Mouse (Mus musculus): ENCODE results near the gene Tex48. TPM values are rescaled to one million over a fixed set of nuclear protein-coding genes. Genes with fewer than 3 reads are reported as not detected.
A peak's percentile ranks its signal among the peaks of the same experiment; 100 is the strongest.

The Tex48 gene
- total RNA-seq, 2 experiments from 2014 or later: not detected

DNA sequence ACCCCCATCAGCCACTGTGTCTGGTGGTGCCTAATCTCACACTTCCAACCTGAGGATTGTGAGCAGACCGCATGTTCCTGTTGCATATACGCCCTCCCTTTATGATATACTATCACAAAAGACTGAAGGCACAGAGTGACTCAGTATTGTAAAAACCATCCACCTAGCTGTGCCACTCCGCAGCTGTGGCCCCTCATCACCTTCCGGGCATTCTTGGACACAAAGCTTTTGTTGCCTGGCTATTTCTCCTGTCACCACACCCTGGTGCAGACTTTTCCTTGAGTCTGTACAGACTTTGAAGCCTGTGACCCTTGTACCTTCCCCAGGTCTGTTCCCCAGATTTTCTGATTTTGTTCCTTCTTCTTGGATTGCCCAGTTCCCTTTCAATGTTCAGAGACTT, 26.2 kb downstream of the Tex48 start:
- no peak for ATAC-seq (replicated peaks; ENCODE audit: poor library complexity)

DNA sequence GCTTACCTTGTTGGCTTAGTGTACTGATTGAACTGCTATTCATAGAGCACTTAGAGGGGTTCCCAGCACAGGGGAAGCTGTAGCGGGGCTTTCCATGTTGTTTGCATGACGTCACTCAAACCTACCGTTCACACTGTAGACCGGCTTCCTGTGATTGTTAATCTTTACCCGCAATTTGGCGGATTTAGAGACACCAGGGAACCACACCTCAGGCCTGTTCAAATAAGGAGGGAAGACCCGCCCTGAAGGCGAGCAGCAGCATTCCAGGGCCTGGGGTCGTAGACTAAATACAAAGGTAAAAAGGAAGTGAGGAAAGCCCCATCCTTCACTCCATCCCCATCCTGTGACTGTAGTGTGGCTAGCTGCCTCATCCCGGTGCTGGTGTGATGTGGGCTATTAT, 27.0 kb downstream of the Tex48 start:
- ATAC-seq (replicated peaks; ENCODE audit: poor library complexity): no peak; the same call in 1 of the 2 replicates

DNA sequence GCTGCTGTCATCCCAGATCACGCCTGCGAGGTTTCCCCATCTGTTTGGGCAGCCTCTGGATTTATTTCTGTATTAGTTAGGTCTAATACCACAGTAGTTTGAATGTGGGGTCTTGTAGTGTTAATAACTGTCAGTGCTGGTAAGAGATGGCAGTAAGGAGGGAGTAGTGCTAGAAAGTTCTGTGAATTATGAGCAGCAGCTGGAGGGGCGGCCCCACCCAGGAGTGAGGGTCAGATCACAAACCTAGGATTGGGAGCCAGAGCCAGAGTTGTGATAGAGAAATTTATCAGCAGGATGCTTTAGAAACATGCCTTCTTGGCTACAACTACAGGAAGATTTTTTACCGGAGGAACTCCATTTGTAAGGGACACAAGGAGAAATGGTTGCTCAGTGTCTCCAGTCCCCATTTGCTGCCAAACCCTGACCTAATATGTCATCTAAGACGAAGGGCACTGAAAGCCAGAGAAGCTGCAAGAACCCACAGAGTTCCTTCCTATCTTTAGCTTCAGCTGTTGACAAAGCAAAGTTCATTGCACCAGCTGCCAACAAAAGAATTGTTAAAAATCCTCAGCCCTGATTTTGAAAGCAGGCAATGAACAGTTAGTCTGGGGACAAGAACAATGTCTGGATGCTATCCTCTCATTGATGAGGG, 27.6 kb downstream of the Tex48 start:
- no peak for ATAC-seq (replicated peaks; ENCODE audit: poor library complexity)

DNA sequence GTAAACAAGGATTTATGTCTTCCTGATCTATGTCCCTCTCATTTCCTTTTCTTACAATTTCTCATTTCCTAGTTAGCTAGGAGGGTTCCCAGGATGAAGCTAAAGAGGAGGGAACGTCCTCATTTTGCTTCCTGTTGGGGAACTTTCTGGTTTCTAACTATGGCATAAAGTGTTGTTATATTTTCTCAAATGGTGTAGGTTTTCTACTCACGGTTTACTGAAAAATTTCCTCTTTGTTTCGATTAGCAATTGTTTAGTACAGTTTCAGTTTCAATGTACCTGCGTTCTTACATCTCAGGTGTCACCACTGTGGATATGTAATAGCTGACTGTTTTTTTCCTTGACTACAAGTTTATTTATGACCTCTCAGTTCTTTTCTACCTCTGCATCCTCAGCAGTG, 31.7 kb downstream of the Tex48 start:
- ATAC-seq (replicated peaks; ENCODE audit: poor library complexity): peak; percentile 10; the same call in 1 of the 2 replicates

DNA sequence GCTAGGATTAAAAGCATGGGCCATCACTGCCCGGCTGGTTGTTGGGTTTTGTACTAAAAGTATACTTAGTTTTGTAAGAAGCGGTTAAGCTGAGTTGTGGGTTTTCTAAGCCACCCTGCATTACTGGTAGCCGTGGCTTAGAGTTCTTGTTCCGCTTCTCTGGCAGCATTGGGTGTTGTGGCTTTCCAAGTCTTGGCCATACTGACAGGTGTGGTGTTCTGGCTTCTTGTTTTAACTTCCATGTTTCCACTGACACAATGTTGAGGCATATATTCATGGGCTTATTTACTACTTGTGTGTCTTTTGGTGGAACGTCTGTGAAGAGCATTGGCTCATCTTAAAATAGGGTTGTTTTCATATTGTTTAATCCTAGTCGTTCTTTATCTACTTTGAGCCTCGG, 32.2 kb downstream of the Tex48 start:
- peak; percentile 84 for ATAC-seq (replicated peaks; ENCODE audit: poor library complexity)

DNA sequence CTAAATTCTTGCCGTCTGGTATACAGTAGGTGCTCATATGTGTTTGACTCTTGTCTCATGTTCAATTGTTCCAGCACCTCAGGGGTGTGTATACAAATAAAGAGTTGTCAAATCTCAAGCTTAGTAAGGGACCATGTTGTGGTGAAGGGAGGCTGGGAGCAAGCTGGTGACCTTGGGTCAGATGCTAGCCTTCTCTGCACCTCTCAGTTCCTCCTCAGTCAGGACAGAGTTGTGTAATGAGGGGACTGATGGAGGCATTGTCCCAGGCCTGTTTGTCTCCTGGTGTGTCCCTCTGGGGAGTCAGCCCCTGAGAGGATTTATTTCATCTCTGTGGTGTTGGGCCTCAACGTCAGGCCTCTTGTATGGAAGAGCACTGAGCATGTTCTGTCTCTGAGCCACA, 36.0 kb downstream of the Tex48 start:
- peak; percentile 40 for ATAC-seq (replicated peaks; ENCODE audit: poor library complexity)

DNA sequence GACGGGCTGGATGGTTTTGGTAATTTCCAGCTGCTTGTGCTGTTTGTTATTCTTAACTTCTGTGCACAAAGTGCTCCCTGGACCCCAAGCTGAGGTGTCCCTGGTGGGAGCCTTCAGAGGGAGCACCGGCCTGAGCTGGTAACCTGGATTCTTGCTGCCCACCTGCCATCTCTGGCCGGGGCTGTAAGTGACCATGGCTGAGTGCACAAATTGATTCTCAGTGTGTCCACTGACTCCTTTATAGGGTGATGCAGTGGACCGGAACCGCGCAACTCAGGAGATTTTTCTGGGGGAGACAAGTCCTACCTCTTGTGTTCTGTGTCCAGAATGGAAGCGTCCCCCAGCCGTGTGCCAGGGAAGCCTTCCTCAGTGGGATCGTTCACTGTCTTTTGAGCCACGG, 37.0 kb downstream of the Tex48 start:
- no peak for ATAC-seq (replicated peaks; ENCODE audit: poor library complexity)

DNA sequence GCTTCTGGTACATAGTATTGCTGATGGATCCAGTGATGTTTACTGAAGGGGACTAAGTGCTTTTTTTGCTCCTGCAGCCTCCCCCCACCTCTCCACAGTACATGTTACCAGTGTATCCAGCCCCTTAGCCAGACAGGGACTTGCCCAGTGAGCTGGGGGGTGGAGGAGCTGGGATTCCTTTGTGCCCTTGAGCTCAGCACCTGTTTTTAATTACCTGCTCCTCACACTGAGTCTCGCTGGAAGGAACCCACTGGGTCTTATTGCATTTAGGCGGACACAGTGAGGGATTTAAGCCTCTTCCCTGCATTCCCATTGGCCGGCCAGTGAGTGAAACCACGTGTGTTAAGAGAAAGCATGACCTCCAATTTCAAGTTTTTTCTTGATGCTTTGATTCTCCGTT, 39.6 kb downstream of the Tex48 start:
- ATAC-seq (replicated peaks; ENCODE audit: poor library complexity): no peak

DNA sequence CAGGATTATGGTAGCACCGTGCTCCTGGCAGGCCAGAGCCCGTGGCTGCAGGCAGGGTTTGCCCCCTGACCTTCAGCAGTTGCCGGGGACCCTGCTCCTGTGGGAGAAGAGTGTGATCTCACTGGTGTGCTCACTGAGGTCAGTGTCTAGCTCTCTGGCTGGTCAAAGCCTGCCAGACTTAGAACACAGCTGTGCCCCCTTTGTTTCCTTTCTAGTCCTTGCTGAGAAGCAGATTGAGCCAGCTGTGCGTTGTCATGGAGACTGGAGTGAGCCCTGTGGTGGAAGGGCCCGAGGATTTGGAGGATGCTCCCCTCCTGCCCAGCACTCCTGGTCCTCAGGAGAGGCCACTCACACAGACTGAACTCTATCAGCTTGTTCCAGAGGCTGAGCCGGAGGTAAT, 42.1 kb downstream of the Tex48 start:
- ATAC-seq (replicated peaks; ENCODE audit: poor library complexity): no peak

DNA sequence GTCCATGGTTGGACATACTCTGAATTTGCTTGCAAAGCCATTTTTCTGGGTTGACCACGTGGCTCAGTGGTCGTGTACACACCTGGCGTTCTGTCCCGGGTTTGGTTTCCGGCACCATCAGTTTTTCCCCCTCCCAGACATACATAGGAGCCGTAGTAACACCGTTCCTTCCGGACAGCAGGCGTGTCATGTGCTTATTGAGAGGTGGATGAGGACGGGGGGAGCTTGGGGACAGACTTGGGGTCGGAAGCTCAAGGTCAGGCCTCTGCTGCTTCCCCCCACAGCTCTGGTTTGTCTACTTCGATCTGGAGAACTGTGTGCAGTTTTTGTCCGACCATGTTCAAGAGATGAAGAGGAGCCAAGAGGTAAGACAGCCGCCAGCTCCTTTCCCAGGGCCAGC, 42.6 kb downstream of the Tex48 start:
- ATAC-seq (replicated peaks; ENCODE audit: poor library complexity): no peak

DNA sequence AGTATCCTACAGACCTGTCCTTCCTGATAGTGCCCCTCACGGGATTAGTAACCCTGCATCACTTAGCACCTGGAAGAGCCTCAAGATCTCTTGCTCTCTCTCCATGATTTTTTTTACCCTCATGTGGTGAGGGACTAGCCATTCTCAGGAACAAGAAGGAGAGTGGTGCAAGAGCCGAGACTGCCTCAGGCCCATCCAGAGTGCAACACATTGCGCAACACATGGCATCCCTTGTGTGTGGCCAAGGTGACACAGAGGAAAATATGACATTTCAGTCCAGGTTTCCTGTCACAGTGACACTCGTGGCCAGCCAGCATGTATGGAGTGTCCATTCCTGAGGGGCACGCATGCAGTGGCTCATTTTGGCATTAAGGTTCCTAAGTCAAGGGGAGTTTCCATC, 49.6 kb downstream of the Tex48 start:
- peak; percentile 94 for ATAC-seq (replicated peaks; ENCODE audit: poor library complexity)

DNA sequence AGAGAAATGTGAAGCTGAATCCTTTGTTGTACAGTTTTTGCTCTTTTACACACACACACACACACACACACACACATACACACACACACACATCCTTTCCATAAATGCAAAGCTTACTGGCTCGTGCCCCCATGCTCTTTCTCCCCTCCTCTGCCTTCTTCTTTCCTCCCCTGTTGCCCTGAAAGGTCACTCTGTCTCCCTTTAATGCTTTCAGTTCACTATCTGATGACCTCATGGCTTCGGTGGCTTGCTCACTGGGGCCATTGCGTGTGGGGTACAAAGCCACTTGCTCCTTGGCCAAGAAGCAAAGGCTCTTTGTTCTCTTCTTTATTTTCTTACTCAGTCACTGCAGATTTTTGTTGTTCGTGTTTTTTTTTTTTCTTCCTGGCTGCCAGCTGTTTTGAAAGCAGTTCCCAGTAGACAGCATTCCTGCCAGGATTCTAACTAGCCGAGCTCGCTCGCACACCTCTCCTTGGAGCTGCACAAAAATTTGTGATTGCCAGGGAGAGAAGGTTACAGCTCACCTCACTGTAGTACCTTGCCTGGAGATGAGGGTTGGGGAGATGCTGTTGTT, 51.9 kb downstream of the Tex48 start:
- ATAC-seq (replicated peaks; ENCODE audit: poor library complexity): no peak

DNA sequence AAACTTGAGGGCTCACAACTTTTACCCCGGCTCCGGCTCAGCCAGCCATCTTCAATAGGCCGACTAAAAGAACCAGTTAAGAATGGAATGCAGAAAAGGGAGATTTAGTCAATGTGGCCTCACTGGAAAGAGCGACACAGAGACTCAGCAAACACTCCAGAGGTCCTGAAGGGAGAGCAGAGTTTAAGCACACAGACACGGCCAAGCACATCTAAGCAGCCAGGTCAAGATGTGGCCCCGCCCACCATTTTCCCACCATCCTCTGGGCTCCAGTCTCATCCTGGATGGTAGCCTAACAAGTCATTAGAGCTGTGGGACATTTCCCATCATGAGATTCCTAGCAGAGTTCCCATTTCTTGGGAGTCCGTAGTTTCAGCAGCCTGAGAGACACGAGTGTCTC, 52.9 kb downstream of the Tex48 start:
- ATAC-seq (replicated peaks; ENCODE audit: poor library complexity): no peak

DNA sequence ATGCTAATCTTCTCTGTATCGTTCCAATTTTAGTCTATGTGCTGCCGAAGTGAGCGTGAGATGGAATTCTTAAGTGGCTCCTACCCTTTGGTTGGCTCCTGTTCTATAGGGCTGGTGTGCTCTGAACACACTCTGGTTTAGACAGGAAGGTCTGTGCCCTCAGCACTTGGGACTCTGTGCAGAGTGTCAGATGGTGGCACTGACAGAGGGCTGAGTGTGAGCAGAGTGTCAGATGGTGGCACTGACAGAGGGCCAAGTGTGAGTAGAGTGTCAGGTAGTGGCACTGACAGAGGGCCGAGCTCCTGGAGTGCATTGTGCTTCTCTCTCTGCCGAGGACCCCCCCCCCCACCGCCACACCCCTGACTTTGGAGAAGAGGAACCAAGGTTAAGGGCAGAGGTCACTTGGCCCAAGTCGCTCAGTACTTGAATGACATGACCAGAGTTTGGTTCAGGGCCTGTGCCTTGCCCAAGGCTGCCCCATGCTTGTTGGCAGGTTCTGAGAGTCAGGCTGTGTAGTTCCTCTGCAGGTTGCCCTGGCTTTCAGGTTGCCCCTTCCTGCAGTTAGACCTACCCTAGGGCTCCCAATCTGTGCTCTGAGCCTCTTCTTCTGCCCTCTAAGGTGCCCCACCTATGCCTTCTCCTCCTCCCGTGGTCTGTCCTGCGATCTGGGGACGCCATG, 54.4 kb downstream of the Tex48 start:
- no peak for ATAC-seq (replicated peaks; ENCODE audit: poor library complexity)

DNA sequence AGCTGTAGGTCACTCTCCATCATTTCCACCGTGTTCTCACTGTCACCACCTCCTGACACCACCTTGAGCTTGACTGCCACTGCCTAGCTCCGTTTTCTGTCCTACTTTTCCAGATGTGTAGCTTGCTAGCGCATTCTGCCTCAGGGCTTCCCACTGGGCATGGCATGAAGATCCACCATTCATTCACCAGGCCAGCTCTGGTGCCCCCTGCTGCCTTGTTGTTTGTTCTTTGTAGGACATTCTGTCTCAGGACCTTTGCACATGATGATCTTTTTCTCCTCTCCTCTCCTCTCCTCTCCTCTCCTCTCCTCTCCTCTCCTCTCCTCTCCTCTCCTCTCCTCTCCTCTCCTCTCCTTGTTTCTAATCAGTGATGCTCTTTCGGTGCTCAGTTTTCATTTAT, 59.5 kb downstream of the Tex48 start:
- ATAC-seq (replicated peaks; ENCODE audit: poor library complexity): no peak

DNA sequence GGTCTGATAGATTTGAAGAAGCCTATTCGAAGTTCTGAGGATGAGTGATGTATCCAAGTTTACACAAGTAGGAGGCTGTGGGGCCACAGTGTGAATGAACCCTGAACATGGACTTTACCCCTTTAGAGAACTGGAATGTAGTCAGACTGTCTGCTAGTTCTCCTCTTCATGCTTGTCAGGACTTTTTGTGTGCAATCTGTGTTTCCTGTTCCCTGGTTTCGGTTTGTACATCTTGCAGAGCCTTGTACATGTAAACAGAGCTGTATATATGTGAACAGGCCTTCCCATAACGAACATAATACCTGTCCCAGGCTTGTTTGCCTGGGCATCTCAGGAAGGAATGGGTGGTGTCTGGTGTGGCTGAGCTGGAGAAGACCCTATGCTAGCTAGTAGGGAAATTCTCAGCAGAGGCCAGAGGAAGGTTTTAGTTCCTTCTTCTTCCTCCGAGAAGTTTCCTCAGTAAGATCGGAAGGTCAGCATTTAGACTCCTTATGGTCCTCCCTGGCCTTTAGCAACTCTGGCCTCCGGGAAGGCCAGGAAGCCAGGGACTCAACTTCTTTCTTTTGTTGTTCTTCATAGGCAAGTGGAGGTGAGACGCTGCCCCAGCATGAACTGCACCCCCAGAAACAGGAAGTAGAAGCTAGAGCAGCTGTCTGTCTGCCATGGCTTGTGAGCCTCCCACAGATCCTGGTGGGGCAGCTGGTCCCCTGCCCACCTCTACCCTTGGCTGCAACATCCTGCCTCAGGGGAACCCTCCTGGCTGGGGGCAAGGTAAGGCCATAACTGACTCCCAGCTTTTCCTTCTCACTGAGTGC, 60.2 kb downstream of the Tex48 start:
- ATAC-seq (replicated peaks; ENCODE audit: poor library complexity): peak; percentile 32

DNA sequence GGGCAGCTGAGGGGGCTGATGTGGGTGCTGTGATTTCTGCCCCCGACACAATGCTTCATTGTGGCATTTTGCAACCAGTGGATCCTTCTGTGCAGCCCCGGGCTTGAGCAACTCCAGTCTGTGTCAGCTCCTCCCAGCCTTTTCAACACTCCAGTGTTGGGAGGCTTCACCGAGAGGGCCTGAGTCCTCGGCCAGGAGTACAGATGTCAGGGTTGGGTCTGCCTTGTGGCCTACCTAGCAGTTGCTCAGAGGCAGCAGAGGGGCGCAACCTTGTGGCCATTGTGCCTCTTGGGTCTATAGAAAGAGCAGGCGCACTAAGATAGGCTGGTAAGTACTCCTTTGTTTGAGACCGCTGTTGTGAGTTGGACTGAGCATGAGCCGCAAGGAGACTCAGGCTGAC, 62.1 kb downstream of the Tex48 start:
- ATAC-seq (replicated peaks; ENCODE audit: poor library complexity): peak; percentile 24

DNA sequence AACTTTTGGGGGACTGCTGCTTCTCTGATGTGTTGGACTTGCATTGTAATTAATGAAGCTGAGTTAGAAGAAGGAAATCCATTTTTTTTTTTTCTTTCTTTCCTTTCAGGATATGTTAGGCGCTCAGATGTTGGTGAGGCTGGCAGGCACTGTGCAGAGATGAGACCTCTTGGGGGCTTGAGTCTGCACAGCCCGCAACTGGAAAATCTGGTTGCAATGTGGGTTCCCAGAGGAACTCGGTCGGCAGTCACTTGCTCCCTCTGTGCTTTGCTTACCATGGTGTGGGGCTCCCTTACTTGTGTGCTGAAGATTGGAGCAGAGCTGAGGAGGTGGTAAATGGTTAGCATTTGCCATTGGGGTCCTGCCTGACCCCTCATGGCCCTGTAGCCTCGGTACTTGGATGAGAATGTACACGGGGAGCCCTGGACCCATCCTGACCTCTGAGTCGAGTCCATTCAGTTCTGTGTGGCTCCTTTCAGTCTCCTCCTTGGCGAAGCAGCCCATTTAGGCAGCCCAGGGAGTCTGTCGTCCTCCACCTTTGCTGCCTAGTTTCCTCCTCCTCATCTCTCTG, 63.0 kb downstream of the Tex48 start:
- no peak for ATAC-seq (replicated peaks; ENCODE audit: poor library complexity)

DNA sequence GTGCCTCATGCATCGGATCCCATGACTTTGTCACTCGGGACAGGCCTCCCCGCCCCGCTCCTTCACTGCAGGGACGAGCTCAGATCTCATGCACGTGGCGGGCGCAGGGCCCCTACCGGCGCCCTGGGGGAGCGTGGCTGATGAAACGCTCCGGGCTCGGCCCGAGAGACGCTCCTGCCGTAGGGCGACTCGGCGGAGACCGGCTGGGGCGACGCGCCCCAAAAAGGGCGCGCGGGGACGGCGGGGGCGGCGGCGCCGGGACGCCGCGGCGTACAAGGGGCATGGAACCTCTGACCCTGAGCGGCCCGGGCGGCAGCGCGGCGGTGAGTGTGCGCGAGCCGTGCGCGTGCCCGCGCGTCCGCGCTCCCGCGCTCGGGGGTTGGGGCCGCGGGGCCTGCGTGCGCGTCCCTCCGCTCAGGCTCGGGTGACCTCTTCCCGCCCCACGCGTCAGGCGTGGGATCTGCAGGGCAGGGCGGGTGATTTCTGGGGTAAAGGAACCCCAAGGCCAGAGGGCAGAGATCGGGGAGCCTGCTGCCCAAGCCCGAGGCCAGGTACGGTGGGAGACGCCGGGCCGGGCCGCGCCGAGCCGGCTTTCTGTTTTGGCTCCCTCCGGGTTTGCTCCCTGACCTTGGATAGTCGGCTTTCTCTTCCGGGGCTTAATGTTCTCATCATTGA, 63.7 kb downstream of the Tex48 start, which contains the start of gene Tmem268:
TSS of gene Tmem268 (plus strand) at position 375 of the 675 bp plus-strand sequence.
- ATAC-seq (replicated peaks; ENCODE audit: poor library complexity): peak; percentile 33

All from megakaryocyte progenitor cell, adult 5-6 weeks (primary cell).